Mouse (Mus musculus) ovary, postnatal 36 days (tissue): ENCODE measurements around the gene Wnt11.

Experiments
- DNase-seq: peaks from one replicate; pipeline ENCODE4 v3.0.0; 2022; ENCODE audit warnings: low spot score, mixed read lengths

Gene Wnt11

DNA sequence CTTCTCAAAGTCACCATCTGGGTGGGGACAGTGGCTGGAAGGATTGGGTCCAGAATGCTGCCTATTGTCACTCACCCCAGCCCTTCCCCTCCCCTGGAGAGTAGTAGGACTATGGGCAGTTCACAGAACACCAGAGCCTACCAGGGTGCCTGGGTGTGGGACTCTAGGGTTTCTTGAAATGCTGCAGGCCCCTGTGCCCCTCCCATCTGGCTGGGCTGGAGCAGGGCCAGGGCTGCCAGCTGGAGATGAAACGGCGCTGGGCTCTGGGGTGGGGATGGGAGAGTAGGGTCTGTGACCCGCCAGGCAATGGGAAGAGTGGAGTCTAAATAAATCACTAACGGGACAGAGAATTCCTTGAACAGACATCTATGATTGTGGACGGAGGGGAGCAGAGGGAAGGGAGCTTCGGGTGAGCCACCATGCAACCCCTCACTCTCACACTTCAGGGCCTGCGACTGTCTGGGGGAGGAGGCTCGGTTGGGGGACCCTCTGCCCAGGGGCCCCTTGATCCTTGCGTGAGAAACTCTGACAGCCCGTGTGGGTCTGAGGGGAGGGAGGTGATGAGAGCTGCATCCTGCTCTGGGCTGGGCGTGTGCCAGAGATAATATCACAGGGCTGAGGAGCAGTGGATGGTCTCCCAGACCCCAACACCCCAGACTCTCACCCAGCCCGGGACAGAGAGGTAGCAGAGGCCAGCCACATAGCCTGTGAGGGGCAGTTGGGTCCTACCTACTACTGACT, 32.3 kb downstream of the Wnt11 start:
- no peak for DNase-seq

DNA sequence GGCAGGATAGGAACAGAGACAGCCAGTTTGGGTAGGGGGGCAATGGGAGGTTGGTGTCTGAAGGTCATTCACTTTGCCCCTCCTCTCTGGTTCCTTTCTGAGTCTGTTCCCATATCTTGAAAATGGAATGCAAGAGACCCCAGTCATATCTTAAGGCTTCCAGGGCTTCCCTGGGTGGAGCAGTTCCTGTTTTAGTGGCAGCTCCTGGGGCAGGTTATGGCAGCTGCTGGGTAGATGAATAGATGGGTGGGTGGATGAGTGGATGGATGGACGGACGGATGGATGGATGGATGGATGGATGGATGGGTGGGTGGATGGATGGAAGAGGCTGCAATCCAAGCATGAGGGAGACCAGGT, 32.9 kb downstream of the Wnt11 start:
- DNase-seq, result no peak

DNA sequence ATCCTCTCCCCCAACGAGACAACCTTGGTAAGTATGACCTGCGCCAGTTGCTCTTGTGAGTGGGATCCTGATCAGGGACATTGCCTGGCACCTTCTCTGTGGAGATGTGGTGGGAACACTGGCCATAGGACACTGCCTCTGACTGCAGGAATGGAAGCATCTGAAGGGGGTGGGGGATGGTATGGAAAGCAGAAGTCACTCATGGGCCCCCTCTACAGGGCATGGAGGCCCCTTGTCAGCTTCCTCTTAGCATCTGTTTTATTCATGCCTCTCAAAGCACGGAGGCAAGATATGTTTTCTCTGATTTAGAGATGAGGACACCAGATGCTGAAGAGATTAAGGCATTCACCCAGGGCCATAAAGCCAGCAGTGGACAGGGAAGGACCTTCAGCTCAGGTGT, 34.2 kb downstream of the Wnt11 start:
- no peak for DNase-seq

DNA sequence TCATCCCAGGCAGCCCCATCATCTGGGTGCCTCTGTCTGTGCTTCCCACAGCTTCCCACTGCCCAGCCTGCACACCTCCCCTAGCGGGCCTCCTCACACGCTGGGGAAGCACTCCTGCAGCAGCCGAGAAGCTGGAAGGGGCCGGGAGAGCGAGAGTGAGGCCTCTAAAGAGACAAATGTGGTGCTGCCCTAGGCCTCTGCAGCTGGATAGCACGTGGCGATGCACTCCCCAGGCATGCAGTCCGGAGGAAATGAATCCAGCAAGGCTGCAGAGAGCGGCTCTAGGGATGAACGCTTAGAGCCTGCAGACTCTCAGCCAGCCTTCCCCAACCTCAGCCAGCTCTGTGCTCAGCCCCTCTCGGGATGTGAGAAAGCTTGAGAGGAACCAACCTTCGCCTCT, 35.9 kb downstream of the Wnt11 start:
- DNase-seq, result no peak

DNA sequence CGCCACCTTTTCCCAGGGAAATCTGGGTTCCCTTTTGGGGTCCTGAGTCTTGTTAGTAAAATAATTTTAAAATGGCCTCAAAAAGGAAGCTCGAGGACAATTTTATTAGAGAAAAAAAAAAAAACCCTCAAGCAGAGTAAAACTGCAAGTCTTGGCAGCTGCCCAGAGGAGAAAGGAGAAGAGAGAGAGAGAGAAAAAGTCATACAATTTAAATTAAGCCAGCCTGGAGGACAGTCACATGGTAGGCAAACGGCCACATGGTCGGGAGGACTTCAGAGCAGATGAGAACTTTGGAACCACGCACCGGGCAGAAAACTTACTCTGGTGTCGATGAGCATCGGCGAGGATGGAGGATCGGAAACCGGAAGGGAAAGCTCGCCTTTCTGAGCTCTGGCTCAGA, 37.0 kb downstream of the Wnt11 start:
- no peak for DNase-seq

DNA sequence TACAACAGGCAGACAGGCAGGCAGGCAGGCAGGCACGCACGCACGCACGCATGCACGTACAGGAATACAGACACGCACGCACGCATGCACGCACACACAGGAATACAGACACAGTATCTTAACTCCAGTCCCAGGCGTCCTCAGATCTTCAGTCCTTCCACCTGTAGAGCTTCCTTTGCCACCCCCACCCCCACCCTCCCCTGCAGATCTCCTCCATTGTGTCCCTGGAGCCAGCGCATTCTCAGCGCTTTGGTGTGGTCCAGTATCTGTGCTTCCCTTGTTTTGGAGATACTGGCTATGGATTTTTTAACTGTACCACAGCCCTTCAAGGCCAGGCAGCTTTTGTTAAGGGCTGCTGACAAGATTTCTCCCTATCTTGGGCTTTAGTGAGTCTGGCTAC, 38.4 kb downstream of the Wnt11 start:
- no peak for DNase-seq

DNA sequence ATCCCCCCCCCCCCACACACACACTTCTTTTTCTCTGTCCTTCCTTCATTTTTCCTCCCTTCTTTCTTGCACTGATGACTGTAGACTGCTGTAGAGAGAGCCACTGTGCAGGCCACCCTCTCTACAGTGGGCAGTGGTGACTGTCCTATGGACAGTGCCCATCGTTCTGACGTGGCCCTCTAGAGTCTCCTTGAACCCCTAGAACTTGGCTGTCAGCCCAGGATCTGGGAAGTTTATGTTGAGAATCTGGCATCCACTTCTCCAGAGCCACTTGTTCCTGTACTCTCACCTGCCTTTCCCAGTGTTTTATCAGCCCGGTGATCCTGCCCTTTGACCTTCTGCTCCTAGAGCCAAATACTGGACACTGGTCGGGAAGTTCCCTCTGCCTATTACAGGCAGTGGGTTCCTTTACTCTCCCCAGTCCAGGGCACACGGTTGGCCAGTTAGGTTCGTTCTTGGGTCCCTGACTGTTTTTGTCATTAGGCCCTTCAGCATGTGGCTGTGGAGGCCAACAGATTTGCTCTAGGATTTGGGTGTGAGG, 39.6 kb downstream of the Wnt11 start:
- no peak for DNase-seq

DNA sequence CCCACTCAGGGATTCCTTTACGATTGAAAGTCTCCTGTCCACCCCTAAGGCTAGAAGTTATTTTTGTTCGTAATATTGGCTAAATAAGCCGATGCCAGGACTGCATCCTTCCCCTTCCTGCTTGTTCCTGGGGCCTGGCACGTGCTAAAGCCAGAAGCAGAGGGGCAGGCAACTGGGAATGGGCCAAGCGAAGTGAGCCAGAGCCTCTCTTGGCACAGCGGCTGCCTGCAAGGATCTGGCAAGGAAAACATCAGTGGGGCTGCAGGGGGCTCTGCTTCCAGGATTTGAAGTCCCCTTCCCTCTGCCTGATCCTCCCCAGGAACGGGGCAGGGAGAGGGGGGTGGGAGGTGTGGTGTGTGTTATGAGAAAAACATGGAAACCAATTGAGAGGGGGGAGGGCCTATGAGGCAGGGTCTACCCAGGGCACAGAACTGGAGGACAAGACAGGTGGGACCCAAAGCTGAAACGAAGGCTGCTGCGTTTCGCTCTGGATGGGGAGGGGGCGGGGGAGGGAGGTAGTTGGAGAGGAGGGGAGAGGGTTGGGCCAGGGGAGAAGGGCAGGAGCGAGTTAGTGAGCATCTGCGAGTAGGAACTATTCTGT, 40.6 kb downstream of the Wnt11 start:
- no peak for DNase-seq

DNA sequence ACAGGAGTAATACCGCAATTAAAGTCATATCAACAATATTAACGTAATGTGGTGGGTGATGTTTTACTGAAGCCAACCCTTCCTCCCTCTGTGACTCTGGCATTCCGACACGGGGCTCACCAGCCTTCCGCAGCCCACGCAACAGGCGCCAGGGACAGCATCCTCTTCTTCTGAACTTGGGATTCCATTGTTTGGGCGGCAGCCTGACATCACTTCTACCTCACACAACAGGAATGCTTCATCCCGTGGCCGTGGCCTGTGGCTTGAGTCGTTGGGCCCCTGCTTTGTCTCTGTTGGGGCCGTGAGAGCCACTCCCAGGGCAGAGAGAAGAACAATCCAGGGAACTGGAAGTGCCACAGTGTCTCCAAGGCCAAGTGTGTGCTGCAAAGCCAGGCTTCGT, 41.2 kb downstream of the Wnt11 start:
- no peak for DNase-seq

DNA sequence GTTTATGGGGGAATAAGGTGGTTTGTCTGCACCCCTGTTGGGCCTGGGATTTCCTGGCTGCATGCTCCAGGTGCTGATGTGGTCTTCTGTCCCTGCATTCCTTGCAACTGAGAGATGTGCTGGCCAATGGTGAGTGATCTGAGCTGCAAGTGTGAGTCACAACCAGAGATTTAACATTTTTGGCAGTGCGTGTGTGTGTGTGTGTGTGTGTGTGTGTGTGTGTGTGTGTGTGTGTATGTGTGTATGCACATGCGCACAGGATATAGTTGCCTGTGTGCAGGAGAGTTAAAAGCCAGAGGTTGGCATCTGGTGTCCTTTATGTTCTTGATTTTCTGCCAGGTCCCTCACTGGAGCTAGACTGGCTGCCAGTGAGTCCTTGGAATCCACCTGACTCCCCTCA, 44.3 kb downstream of the Wnt11 start:
- DNase-seq, result no peak

DNA sequence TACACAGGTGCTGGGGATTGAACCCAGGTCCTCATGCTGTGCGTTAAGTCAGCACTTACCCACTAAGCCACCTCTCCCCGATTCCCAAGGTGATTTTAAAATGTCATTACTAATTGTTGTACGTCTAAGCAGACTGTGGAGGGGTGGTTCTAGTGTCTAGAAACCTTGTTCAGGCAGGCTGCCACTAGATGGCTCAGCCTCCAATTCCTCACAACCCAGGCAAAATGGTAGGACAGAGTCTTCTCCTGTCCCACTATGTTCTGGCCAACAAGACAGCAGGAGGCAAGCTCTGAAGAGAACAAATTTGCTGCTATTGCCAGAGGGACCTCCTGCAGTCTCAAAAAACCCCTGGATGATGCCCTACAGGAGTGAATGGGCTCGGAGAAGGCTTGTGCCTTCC, 47.0 kb downstream of the Wnt11 start:
- DNase-seq, result no peak

DNA sequence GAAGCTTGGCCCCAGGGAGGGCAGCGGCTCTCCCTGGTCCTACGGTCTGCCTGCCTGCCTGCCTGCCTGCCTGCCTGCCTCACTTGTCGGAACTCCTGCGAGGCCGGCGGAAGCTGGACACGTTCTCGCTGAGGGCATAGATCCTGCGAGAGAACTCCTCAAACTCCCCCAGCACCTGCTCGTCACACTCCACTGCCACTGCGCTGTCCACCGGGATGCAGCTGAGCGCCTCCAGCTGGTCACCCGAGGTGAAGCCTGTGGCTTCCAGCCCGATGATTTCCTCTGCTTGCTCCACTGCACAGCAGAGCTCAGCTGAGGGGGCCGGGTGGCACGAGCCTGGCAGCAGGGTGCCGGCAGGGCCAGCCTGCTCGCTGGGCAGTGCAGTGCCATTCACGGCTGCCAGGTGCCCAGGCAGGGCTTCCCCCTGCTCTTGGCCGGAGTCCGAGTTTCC, 52.9 kb downstream of the Wnt11 start:
- peak; percentile 28 for DNase-seq

DNA sequence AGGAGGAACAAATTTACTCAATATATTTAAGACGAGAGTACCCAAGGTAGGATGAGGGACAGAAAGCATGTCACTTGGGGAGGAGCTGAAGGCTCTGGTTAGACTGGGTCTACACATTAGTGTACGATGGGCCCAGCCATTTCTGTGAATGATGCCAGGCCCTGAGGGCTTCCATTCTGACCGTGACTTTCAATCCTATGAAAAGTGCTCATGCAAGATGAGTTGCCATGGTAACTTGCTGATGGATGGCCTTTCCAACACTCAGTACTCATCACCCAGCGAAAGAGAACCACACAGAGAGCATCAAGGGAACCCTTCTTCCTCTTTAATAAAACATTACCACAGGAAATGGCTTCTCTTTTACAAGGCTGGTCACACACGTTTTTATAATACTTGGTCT, 53.9 kb downstream of the Wnt11 start:
- DNase-seq, result no peak

DNA sequence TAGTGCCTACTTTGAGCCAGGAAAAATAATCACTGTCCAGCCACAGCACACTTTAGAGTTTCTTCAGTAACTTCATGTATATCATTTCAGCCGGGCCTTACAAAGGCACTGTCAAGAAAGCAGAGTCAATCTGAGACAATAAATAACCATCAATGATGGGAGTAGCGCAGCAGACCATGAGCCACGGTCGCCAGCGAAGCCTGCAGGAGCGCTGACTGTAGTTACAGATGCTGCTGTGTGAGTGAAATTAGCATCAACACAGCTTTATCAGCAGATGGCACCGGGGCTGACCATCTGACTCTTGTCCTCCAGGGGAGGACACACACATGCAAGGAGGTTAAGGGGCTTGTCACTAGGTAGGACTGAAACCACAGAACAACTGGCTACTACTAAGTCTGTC, 54.3 kb downstream of the Wnt11 start:
- no peak for DNase-seq

DNA sequence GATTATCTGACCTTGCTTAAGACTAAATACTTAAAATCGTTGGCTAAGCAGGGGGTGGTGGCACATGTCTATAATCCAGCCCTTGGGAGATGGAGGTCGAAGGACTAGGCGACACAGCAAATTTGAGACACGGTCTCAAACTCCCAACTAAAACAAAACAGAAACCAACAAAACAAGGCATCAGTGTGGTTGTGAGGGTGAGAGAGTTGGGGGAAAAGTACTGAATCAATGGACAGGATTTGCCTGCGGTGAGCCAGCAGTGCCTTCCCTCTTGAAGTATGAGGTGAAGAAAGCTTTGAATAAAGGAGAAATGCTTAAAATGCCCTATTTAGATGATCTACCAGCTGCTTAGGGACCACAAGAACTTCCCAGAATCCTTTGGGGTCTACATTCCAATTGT, 58.2 kb downstream of the Wnt11 start:
- DNase-seq, result no peak

DNA sequence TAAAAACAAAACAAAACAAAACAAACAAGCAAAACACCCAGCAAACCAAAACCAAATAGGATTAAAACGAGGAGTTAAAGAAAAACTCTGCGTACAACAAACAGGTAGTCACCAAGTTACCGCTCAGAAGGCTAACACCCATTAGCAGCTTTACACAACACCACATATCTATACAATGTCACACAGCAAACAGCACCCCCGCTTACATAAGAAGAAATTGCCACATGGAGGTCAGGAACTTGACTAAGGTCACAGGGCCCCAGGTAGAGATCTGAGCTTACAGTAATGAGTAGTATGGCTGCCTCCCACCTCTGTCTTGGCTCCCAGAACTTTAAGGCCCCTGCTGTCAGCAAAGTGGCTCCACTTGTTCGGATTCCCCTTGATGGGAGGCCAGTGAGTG, 59.4 kb downstream of the Wnt11 start:
- DNase-seq, result no peak

DNA sequence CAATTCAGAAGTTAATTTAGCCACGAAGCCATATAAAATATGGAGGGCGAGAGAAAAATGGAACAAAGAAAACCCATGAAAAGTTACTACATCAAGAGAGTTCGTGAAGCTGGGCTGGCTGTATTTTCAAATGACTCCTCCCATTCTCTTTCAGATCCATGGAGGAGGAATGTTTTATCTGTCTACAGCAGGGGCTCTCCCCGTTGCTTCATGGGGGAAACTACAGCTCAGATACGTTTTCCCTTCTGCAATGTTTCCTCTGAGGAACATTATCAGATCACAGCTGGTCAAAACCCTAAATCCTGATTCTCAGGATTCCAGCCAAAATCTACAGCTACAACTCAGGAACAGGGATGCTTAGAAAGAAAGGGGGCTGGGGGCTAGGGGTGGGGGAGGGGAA, 59.9 kb downstream of the Wnt11 start:
- DNase-seq, result no peak

DNA sequence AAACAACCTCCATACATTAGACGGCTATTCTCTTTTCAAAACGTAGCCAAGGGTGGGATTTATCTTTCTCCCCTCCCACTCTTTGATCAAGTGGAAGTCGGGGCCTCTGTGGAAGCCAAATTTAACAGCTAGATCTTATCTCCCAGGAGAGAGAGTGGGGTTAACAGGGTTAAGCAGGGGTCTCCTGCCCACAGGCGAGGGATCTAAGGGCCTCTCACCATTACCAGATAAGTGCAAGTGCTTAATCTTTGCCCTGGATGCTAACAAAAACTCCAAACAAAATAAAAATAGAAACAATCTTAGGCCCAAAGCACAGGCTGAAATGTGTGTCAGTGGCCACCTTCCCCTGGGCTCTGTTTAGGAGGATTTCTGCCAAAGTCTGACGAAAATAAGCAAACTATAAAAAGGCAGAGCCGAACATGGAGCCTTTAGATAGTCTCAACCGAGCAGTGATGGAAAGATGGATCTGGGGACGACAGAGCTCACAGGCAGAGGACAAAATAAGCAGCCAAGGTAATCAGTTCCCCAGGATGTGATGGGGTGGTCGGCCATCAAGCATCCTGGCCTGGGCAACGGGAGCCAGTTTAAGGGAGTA, 60.7 kb downstream of the Wnt11 start:
- no peak for DNase-seq

DNA sequence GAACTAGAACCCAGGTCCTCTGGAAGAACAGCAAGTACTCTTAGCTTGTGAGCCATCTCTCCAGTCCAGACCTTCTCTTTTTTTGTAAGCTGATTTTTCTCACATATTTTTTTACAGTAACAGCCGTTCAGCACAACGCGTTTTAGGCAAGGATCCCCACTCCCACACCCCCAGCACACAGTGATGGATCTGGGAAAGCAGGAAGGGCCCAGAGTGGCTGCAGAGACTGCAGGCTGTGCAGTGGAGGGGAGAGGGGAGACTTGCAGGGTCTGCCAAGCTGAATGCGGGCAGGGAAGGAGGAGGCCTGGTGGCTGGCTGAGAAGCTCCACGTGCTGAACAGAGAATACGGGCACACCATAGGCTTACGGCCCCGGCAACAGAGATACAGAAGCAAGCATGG, 62.4 kb downstream of the Wnt11 start:
- DNase-seq, result no peak

DNA sequence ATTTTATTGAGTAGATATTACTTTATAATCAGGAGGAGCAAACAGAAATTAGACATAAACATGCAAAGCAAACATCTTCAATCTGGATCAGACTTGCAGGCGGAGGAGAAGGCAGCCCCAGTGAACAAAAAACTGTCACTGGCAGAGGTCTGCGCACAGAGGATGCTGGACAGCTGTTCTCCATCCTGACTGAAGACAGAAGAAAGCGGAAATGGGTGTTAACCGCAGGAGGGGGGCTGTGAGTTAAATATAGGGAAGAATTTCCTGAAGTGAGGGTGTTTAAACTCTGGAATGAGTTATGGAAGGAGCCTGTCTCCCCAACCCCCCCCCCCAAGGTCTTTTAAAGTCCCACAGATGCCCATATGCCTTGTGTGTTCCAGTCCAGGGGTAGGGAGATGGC, 64.9 kb downstream of the Wnt11 start:
- DNase-seq, result no peak

DNA sequence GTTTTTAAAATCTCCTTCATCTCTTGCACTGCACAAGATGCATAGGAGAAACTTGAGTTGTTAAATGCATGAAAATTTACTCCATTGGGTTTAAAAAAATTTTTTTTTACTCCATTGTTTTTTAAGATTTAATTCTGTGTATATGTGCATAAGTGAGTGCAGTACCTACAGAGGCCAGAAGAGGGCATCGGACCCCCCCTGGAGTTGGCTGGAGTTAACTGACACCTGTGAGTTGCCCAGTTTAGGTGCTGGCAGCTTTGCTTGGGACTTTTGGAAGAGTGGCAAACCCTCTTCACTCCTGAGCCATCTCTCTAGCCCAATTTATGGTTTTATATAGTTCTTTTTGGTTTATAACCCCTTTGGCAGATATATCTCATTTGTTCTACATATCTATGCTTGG, 66.2 kb downstream of the Wnt11 start:
- no peak for DNase-seq

DNA sequence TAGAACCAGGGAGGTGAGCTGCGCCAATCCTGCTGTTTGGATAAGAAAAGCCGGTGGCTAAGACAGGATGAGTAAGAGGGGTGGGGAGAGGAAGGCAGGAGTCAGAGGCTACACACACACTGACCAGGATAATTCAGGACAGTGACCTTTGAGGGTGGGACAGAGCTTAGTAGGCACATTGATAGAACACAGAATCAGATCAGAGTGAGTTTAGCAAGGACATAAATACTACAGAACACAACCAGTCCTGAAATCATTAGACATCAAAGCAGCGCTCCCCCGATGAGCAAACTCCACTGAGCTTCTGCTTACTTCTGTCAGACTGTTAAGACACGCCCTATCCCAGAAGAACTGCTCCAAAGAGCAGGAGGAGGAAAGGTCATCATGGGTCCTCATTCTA, 69.0 kb downstream of the Wnt11 start:
- no peak for DNase-seq
